Mouse (Mus musculus): ENCODE data around the gene Gm17728. TPM values are rescaled to one million over a fixed set of nuclear protein-coding genes. Genes with fewer than 3 reads are reported as not detected.

Gene Gm17728
- polyA plus RNA-seq (2012), result not detected in 2 replicates

DNA sequence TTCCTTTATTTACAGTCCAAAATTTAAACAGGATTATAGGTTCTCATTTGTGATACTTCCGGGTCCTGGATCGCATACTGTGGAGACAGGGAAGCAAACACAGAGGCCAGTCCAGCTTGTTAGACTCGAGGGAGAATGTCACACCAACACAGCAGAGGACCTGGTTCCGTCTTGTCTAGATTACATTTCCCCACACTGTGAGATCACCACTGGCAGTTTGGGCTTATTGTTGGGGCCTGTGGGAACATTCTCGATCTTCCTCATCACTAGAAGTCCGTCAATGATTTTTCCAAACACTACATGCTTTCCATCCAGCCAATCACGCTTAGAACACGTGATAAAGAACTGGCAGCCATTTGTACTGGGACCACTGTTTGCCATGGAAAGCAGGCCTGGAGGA lies at the start of gene Gm17728:
Gene Gm17728 (plus strand): TSS at position 301 of the 400 bp plus-strand sequence.

Other genes starting within 250 kb of the Gm17728 start
- gene Pabpc6, start 247.7 kb downstream of the Gm17728 start, polyA plus RNA-seq (2012), result not detected in 2 replicates